15 mouse cellular contexts compared by ENCODE assay signal in genomic region chr16:89613726-89614125, GRCm38 (mm10). TPM values are rescaled to one million over a fixed set of nuclear protein-coding genes. Genes with fewer than 3 reads are reported as not detected.
DNase-seq lines count a peak whose midpoint lies in the region; ATAC-seq and TF ChIP-seq lines count a peak whose summit lies in the region.
"Had no signal": no experiment of that assay in that cellular context is flagged by ENCODE, and none has a peak within 500 bp of the region (broad histone marks: within the 10 kb centered on the region; RNA-seq: fewer than 3 reads in every experiment).

No protein-coding gene starts in this region.

- TF ChIP-seq CTCF in hindbrain, postnatal 0 days (IDR thresholded peaks at IDR 0.05; ENCODE audit: low read depth): no peak

- peak; percentile 9 for DNase-seq in cerebellum, adult 9-11 months
- DNase-seq in cerebellum, adult 11 months: no peak
- peak; percentile 53 for DNase-seq in hindbrain, postnatal 0 days (ENCODE audit: low spot score)
- no peak for DNase-seq in hindbrain, embryonic 10.5 days (ENCODE audit: low spot score)
- peak; percentile 6 for DNase-seq in right cerebral cortex, postnatal 4 days
- DNase-seq in right cerebral cortex, postnatal 25 days: no peak
- peak; percentile 4 for DNase-seq in ovary, postnatal 14 days (ENCODE audit: low spot score)
- no peak for DNase-seq in spleen, adult 12 weeks (ENCODE audit: low spot score)

- no peak for ATAC-seq in hindbrain, postnatal 0 days

- no peak overlapping the region for H3K9ac ChIP-seq in hindbrain, postnatal 0 days (replicated peaks; ENCODE audit: low read length)
- H3K9ac ChIP-seq: liver, embryonic 15.5 days had no signal

- 0 out of 2 replicates have a peak overlapping the region, but pooled peaks have one; percentile 27 for H3K27ac ChIP-seq in hindbrain, postnatal 0 days
- H3K27ac ChIP-seq in hindbrain, embryonic 10.5 days: no peak overlapping the region
- H3K27ac ChIP-seq: left cerebral cortex, adult 2 months; liver, embryonic 15.5 days had no signal

- H3K4me3 ChIP-seq in hindbrain, postnatal 0 days (ENCODE audit: low read length): no peak overlapping the region
- H3K4me3 ChIP-seq in hindbrain, embryonic 10.5 days: no peak overlapping the region
- H3K4me3 ChIP-seq: left cerebral cortex, adult 2 months; liver, embryonic 15.5 days had no signal

- no peaks in the 10 kb centered on the region for H3K27me3 ChIP-seq in hindbrain, postnatal 0 days (ENCODE audit: insufficient read depth, low read length)
- no peaks in the 10 kb centered on the region for H3K27me3 ChIP-seq in hindbrain, embryonic 10.5 days (ENCODE audit: insufficient read depth, poor library complexity, severe bottlenecking)
- H3K27me3 ChIP-seq: liver, embryonic 15.5 days had no signal

- no peaks in the 10 kb centered on the region for H3K9me3 ChIP-seq in hindbrain, postnatal 0 days (ENCODE audit: low read length)
- no peaks in the 10 kb centered on the region for H3K9me3 ChIP-seq in hindbrain, embryonic 10.5 days
- H3K9me3 ChIP-seq: liver, embryonic 15.5 days had no signal

- H3K4me1 ChIP-seq in hindbrain, postnatal 0 days (ENCODE audit: insufficient read depth, low read length): no peaks in the 10 kb centered on the region
- H3K4me1 ChIP-seq in hindbrain, embryonic 10.5 days (replicated peaks): no peaks in the 10 kb centered on the region
- H3K4me1 ChIP-seq: liver, embryonic 15.5 days had no signal

- no peak overlapping the region for H3K4me2 ChIP-seq in hindbrain, postnatal 0 days (ENCODE audit: low read depth, low read length)
- H3K4me2 ChIP-seq: liver, embryonic 15.5 days had no signal

- H3K36me3 ChIP-seq in hindbrain, postnatal 0 days (ENCODE audit: insufficient read depth, low read length): no peaks in the 10 kb centered on the region
- no peaks in the 10 kb centered on the region for H3K36me3 ChIP-seq in hindbrain, embryonic 10.5 days
- H3K36me3 ChIP-seq: G1E; liver, embryonic 15.5 days had no signal

- 52% methylated on average over 12 of the region's 12 CpGs for WGBS in hindbrain, postnatal 0 days
- 90% methylated on average over 12 of the region's 12 CpGs for WGBS in hindbrain, embryonic 10.5 days

RNA-seq across cellular contexts. Expression of gene Krtap11-1, which starts 42.7 kb away (rescaled TPM):
- not detected in 2 replicates for total RNA-seq in hindbrain, postnatal 0 days (2014; rRNA removed)
- not detected in 2 replicates for polyA plus RNA-seq in hindbrain, postnatal 0 days (2015; fragmentation: Nextera tagmentation; extraction: Ambion mirVana)
- not detected in 2 replicates for polyA plus RNA-seq in hindbrain, embryonic 10.5 days (2016; fragmentation: Nextera tagmentation; extraction: Ambion mirVana)
- total RNA-seq: G1E; left cerebral cortex, adult 2 months; megakaryocyte progenitor cell, adult 5-6 weeks; neutrophil, adult 5-6 weeks had no signal
- polyA plus RNA-seq: G1E; heart, embryonic 14.5 days; kidney, embryonic 14.5 days; liver, embryonic 15.5 days had no signal

Comparison
In these comparisons a context has a peak if more than half of its experiments do, and no peak if none do; other contexts are left out.
1. DNase-seq: peak in cerebellum, adult 9-11 months (single experiment), hindbrain, postnatal 0 days (single experiment), right cerebral cortex, postnatal 4 days (single experiment) and ovary, postnatal 14 days (single experiment); none in cerebellum, adult 11 months (single experiment), hindbrain, embryonic 10.5 days (single experiment), right cerebral cortex, postnatal 25 days (single experiment) and spleen, adult 12 weeks (single experiment).